Mouse (Mus musculus): ENCODE measurements around the gene Mrps21. TPM values are rescaled to one million over a fixed set of nuclear protein-coding genes. Genes with fewer than 3 reads are reported as not detected.
"Not testable (repeated sequence)": the region's sequence is repeated elsewhere in the genome, so short reads cannot be mapped to it uniquely, and the experiment has no call there.

Mrps21 gene
- polyA plus RNA-seq (2014; fragmentation: Nextera tagmentation; extraction: Ambion mirVana): 272 and 277 TPM in 2 replicates

DNA sequence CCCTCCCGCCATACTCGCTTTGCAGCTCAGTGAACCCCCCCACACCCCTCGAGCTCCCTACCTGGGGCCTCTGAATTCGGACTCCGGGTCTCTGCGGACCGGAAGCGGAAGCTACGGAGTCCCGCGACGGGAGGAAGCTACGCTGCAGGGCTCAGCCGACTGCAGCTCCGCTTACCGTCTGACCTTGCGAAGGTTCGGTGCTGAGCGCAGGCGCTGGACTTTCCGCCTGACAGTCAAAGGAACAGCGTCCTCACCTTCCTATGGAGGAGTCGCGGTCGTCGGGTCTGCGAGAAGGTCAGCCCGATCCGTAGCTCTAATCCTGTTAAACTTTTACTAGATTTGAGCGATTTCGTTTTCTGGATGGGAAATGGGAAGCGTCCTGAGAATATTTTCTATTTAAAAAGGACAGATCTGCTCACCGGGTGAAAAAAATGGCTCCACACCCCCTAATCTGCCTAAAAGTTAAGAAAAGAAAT is at the start of gene Mrps21:
Mrps21 (minus strand) TSS at position 128 of the 476 bp plus-strand sequence.
- Histone ChIP-seq H3K9me3 (ENCODE audit: control insufficient read depth, low read length) (no peaks in the 10 kb centered on the region), H3K27me3 (ENCODE audit: control insufficient read depth, insufficient read depth, low read length) (no peaks in the 10 kb centered on the region), H3K4me1 (ENCODE audit: control insufficient read depth, insufficient read depth, low read length) (peaks cover 14% of the 10 kb centered on the region), H3K27ac (ENCODE audit: low read depth, low read length) (peak within 1 kb of the TSS; percentile 69), H3K36me3 (ENCODE audit: control insufficient read depth, insufficient read depth, low read length) (peaks cover 8% of the 10 kb centered on the region; the same call in 1 of the 2 replicates), H3K4me3 (ENCODE audit: low read depth, low read length) (peak within 1 kb of the TSS; percentile 70), H3K9ac (replicated peaks; ENCODE audit: low read depth, low read length) (peak within 1 kb of the TSS; percentile 62), H3K4me2 (ENCODE audit: low read depth, low read length) (peak within 1 kb of the TSS; percentile 74)
- peak; percentile 95 for ATAC-seq (ENCODE audit: low read depth)
- under 1% methylated on average over 33 of the region's 33 CpGs for WGBS

GRCm38 (mm10) chr3:95920532-95920931 is 49.2 kb upstream of the Mrps21 start:
- not testable (repeated sequence) for H3K4me1 ChIP-seq (ENCODE audit: control insufficient read depth, insufficient read depth, low read length); ATAC-seq (ENCODE audit: low read depth); H3K4me3 ChIP-seq (ENCODE audit: low read depth, low read length); H3K4me2 ChIP-seq (ENCODE audit: low read depth, low read length); H3K9ac ChIP-seq (replicated peaks; ENCODE audit: low read depth, low read length); H3K27ac ChIP-seq (ENCODE audit: low read depth, low read length); H3K36me3 ChIP-seq (ENCODE audit: control insufficient read depth, insufficient read depth, low read length); H3K9me3 ChIP-seq (ENCODE audit: control insufficient read depth, low read length); H3K27me3 ChIP-seq (ENCODE audit: control insufficient read depth, insufficient read depth, low read length)
- WGBS: 64% methylated on average over 2 of the region's 2 CpGs

DNA sequence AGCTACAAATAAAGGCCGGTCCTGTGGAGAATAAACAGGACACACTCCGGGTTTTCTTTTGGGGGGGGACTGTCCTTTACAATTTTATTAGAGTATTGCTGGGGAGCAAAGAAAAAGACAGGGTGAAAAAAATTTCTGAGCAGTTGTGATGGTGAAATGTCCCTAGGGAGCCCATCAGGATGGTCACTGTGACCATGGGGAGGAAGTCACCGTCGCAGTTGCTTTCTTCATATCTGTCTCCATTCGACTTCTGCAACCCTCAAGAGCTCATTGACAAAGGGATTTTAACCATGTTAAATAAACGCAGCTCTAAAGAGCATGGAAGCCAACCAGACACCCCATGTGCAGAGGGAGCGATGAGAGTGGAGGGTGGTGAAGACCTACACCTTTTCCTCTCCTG is 45.4 kb upstream of the Mrps21 start:
- H3K4me1 ChIP-seq (ENCODE audit: control insufficient read depth, insufficient read depth, low read length): no peaks in the 10 kb centered on the region
- ATAC-seq (ENCODE audit: low read depth): no peak
- 78% methylated on average over 7 of the region's 7 CpGs for WGBS
- H3K27me3 ChIP-seq (ENCODE audit: control insufficient read depth, insufficient read depth, low read length): no peaks in the 10 kb centered on the region
- no peak overlapping the region for H3K27ac ChIP-seq (ENCODE audit: low read depth, low read length)
- no peaks in the 10 kb centered on the region for H3K36me3 ChIP-seq (ENCODE audit: control insufficient read depth, insufficient read depth, low read length)
- H3K4me2 ChIP-seq (ENCODE audit: low read depth, low read length): no peak overlapping the region
- H3K9ac ChIP-seq (replicated peaks; ENCODE audit: low read depth, low read length): no peak overlapping the region
- H3K9me3 ChIP-seq (ENCODE audit: control insufficient read depth, low read length): no peaks in the 10 kb centered on the region
- H3K4me3 ChIP-seq (ENCODE audit: low read depth, low read length): no peak overlapping the region

- H3K9ac ChIP-seq (replicated peaks; ENCODE audit: low read depth, low read length): no peak overlapping the region
- ATAC-seq (ENCODE audit: low read depth): no peak
- WGBS: 96% methylated on average over 4 of the region's 4 CpGs
These were observed 43.4 kb upstream of the Mrps21 start for GRCm38 (mm10) chr3:95914706-95915105.

DNA sequence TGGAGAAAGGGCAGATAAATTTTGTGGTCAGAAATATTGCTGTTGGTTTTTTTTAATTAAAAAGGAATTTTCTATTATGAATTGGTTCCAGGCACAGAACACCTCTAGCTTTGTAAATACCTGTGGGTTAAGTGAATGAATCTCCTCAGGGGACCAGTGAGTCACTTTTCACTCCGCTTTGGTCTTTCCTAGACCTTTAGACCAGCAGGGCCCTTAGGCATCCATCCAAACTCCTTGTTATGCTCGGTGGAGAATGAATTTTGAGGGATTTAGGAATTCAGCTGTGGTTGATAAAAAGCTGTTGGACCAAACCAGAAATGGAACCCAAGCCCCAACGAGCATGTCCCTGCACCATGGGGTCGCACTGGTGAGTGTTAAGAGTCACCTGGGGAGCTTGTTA is 36.3 kb upstream of the Mrps21 start:
- Histone ChIP-seq H3K4me2 (ENCODE audit: low read depth, low read length) (no peak overlapping the region), H3K9ac (replicated peaks; ENCODE audit: low read depth, low read length) (no peak overlapping the region), H3K4me3 (ENCODE audit: low read depth, low read length) (no peak overlapping the region), H3K27me3 (ENCODE audit: control insufficient read depth, insufficient read depth, low read length) (no peaks in the 10 kb centered on the region), H3K27ac (ENCODE audit: low read depth, low read length) (no peak overlapping the region), H3K36me3 (ENCODE audit: control insufficient read depth, insufficient read depth, low read length) (no peaks in the 10 kb centered on the region), H3K9me3 (ENCODE audit: control insufficient read depth, low read length) (no peaks in the 10 kb centered on the region), H3K4me1 (ENCODE audit: control insufficient read depth, insufficient read depth, low read length) (peaks cover 9% of the 10 kb centered on the region)
- 57% methylated on average over 4 of the region's 4 CpGs for WGBS
- no peak for ATAC-seq (ENCODE audit: low read depth)

More at GRCm38 (mm10) chr3:95914706-95915105, 43.4 kb upstream of the Mrps21 start:
- H3K4me2 ChIP-seq (ENCODE audit: low read depth, low read length): no peak overlapping the region
- H3K27me3 ChIP-seq (ENCODE audit: control insufficient read depth, insufficient read depth, low read length): no peaks in the 10 kb centered on the region
- no peak overlapping the region for H3K27ac ChIP-seq (ENCODE audit: low read depth, low read length)
- H3K4me3 ChIP-seq (ENCODE audit: low read depth, low read length): no peak overlapping the region
- no peaks in the 10 kb centered on the region for H3K36me3 ChIP-seq (ENCODE audit: control insufficient read depth, insufficient read depth, low read length)
- no peaks in the 10 kb centered on the region for H3K9me3 ChIP-seq (ENCODE audit: control insufficient read depth, low read length)
- no peaks in the 10 kb centered on the region for H3K4me1 ChIP-seq (ENCODE audit: control insufficient read depth, insufficient read depth, low read length)

DNA sequence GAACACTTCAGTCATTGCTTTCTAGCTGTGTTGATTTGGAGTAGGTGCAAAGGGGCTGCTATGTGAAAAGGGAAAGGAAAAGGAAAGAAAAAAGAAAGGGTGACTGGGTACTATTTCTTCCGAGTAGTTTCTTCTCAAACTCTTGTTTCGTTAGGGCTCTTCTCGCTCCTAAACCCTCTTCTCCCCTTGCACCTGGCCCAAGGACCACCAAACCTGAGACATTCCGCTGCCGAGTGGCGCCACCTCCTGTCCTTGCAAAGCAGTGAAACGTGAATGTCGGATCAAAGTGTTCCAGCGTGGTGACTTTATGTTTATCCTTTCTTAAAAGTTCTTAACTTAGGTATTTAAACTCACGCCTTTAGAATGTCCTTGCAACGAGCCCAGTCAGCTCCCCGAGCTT is 35.5 kb upstream of the Mrps21 start:
- Histone ChIP-seq H3K4me1 (ENCODE audit: control insufficient read depth, insufficient read depth, low read length) (peaks cover 9% of the 10 kb centered on the region), H3K36me3 (ENCODE audit: control insufficient read depth, insufficient read depth, low read length) (no peaks in the 10 kb centered on the region), H3K9ac (replicated peaks; ENCODE audit: low read depth, low read length) (no peak overlapping the region), H3K9me3 (ENCODE audit: control insufficient read depth, low read length) (no peaks in the 10 kb centered on the region), H3K27me3 (ENCODE audit: control insufficient read depth, insufficient read depth, low read length) (no peaks in the 10 kb centered on the region), H3K4me3 (ENCODE audit: low read depth, low read length) (no peak overlapping the region), H3K4me2 (ENCODE audit: low read depth, low read length) (peak overlapping the region; percentile 36; the same call in 1 of the 2 replicates), H3K27ac (ENCODE audit: low read depth, low read length) (no peak overlapping the region)
- no peak for ATAC-seq (ENCODE audit: low read depth)
- WGBS: under 1% methylated on average over 12 of the region's 12 CpGs

GRCm38 (mm10) chr3:95905940-95906492 is 34.7 kb upstream of the Mrps21 start:
- no peaks in the 10 kb centered on the region for H3K36me3 ChIP-seq (ENCODE audit: control insufficient read depth, insufficient read depth, low read length)

DNA sequence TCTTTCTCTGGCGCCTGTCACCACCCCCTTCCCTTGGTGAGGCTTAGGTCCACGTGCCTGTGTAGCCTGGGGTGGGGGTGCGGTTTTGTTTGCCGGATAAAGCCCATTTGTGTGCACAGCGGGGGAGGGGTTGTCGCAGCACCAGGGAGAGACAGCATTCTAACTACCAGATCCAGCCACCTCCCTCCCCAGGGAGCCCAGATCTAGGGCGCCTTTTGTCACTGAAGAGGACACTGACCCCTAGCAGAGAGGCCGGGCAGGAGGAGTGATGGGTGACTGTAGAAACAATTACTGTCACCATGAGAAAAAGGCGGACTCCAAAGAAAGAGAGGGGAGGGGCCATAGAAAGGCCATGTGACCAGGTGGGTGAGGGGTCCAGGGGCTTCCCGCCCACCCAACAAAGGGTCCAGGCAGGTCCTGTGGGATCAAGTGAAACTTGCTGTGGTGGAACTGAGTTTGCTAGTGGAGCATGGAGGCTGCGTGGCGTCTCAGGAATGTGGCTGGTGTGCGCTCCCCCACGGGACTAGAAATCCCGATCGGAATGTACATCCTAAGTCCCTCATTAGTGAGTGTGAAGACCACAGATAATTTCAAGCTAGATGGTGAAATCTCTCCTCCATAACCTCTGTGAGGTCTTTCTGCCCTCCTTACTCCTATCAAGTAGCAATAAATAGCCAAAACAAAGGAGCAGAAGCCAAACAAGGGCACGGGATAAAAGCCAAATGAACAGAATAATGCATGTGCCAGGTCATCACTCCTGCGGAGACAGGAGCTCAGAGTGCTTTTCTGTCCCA is 34.0 kb upstream of the Mrps21 start:
- no peaks in the 10 kb centered on the region for H3K36me3 ChIP-seq (ENCODE audit: control insufficient read depth, insufficient read depth, low read length)
- ATAC-seq (ENCODE audit: low read depth): peak; percentile 42
- H3K4me1 ChIP-seq (ENCODE audit: control insufficient read depth, insufficient read depth, low read length): peaks cover 9% of the 10 kb centered on the region
- H3K9ac ChIP-seq (replicated peaks; ENCODE audit: low read depth, low read length): peak overlapping the region; percentile 26; the same call in 1 of the 2 replicates
- peak overlapping the region; percentile 62 for H3K4me2 ChIP-seq (ENCODE audit: low read depth, low read length)
- no peaks in the 10 kb centered on the region for H3K27me3 ChIP-seq (ENCODE audit: control insufficient read depth, insufficient read depth, low read length)
- peak overlapping the region; percentile 27 for H3K4me3 ChIP-seq (ENCODE audit: low read depth, low read length)
- no peak overlapping the region for H3K27ac ChIP-seq (ENCODE audit: low read depth, low read length)
- no peaks in the 10 kb centered on the region for H3K9me3 ChIP-seq (ENCODE audit: control insufficient read depth, low read length)
- 1% methylated on average over 18 of the region's 18 CpGs for WGBS

More at GRCm38 (mm10) chr3:95905940-95906492, 34.7 kb upstream of the Mrps21 start:
- H3K4me1 ChIP-seq (ENCODE audit: control insufficient read depth, insufficient read depth, low read length): peaks cover 9% of the 10 kb centered on the region
- no peak overlapping the region for H3K27ac ChIP-seq (ENCODE audit: low read depth, low read length)
- H3K4me3 ChIP-seq (ENCODE audit: low read depth, low read length): no peak overlapping the region
- 1% methylated on average over 12 of the region's 12 CpGs for WGBS
- H3K9me3 ChIP-seq (ENCODE audit: control insufficient read depth, low read length): no peaks in the 10 kb centered on the region
- no peaks in the 10 kb centered on the region for H3K27me3 ChIP-seq (ENCODE audit: control insufficient read depth, insufficient read depth, low read length)
- H3K4me2 ChIP-seq (ENCODE audit: low read depth, low read length): peak overlapping the region; percentile 62
- ATAC-seq (ENCODE audit: low read depth): no peak
- H3K9ac ChIP-seq (replicated peaks; ENCODE audit: low read depth, low read length): no peak overlapping the region

GRCm38 (mm10) chr3:95904568-95904967 is 33.2 kb upstream of the Mrps21 start, which contains the start of gene Car14:
Car14 (minus strand) TSS chr3:95904691.
- peak within 1 kb of the TSS; percentile 26; the same call in 1 of the 2 replicates for H3K9ac ChIP-seq (replicated peaks; ENCODE audit: low read depth, low read length)
- peak within 1 kb of the TSS; percentile 62 for H3K4me2 ChIP-seq (ENCODE audit: low read depth, low read length)
- WGBS: under 1% methylated on average over 15 of the region's 15 CpGs
- no peaks in the 10 kb centered on the region for H3K27me3 ChIP-seq (ENCODE audit: control insufficient read depth, insufficient read depth, low read length)
- H3K36me3 ChIP-seq (ENCODE audit: control insufficient read depth, insufficient read depth, low read length): no peaks in the 10 kb centered on the region
- no peak within 1 kb of the TSS for H3K27ac ChIP-seq (ENCODE audit: low read depth, low read length)
- H3K4me1 ChIP-seq (ENCODE audit: control insufficient read depth, insufficient read depth, low read length): peaks cover 9% of the 10 kb centered on the region
- H3K4me3 ChIP-seq (ENCODE audit: low read depth, low read length): peak within 1 kb of the TSS; percentile 27
- ATAC-seq (ENCODE audit: low read depth): 0 out of 2 replicates have a peak, but pooled peaks have one; percentile 22
- H3K9me3 ChIP-seq (ENCODE audit: control insufficient read depth, low read length): no peaks in the 10 kb centered on the region
